Mouse (Mus musculus) neural tube, embryonic 13.5 days (tissue): Measurements from ENCODE around the gene St3gal4. TPM values are rescaled to one million over a fixed set of nuclear protein-coding genes. Genes with fewer than 3 reads are reported as not detected.
A peak's percentile ranks its signal among the peaks of the same experiment; 100 is the strongest.

ENCODE experiments used
- ATAC-seq: fragments of 200-750 bp; cut with Nextera tagmentation; 2 replicates; pipeline ENCODE4 v1.8.0; 2017; ENCODE audit warnings: low read depth, mild to moderate bottlenecking, moderate TSS enrichment, moderate library complexity
- H3K27ac ChIP-seq: fragments of 300-500 bp; sonication (generic); replicated peaks from 2 replicates; pipeline ENCODE4 v1.5.1; 2015; ENCODE audit warnings: moderate library complexity, mild to moderate bottlenecking, inconsistent platforms
- H3K27me3 ChIP-seq: fragments of 300-500 bp; sonication (generic); 2 replicates; pipeline ENCODE4 v1.6.1; 2015; ENCODE audit warnings: mild to moderate bottlenecking, inconsistent platforms
- H3K36me3 ChIP-seq: fragments of 300-500 bp; sonication (generic); 2 replicates; pipeline ENCODE4 v1.6.1; 2015; ENCODE audit warnings: mild to moderate bottlenecking, inconsistent platforms
- H3K4me1 ChIP-seq: fragments of 300-500 bp; sonication (generic); replicated peaks from 2 replicates; pipeline ENCODE4 v1.6.1; 2015; ENCODE audit warnings: inconsistent platforms
- H3K4me2 ChIP-seq: fragments of 300-500 bp; sonication (generic); 2 replicates; pipeline ENCODE4 v1.6.1; 2015; ENCODE audit warnings: inconsistent platforms, mild to moderate bottlenecking, moderate library complexity
- H3K4me3 ChIP-seq: fragments of 300-500 bp; sonication (generic); 2 replicates; pipeline ENCODE4 v1.5.1; 2015; ENCODE audit warnings: mild to moderate bottlenecking, inconsistent platforms
- H3K9ac ChIP-seq: fragments of 300-500 bp; sonication (generic); 2 replicates; pipeline ENCODE4 v1.6.1; 2015; ENCODE audit warnings: moderate library complexity, mild to moderate bottlenecking, inconsistent platforms
- H3K9me3 ChIP-seq: fragments of 300-500 bp; sonication (generic); 2 replicates; pipeline ENCODE4 v1.6.1; 2016; ENCODE audit warnings: inconsistent platforms
- WGBS: fragments of 180-500 bp; shearing (Covaris S2); methylation state at CpG from one replicate; pipeline ENCODE4 v1.1.7; 2015; 5-methylcytosine and 5-hydroxymethylcytosine counted together
- polyA plus RNA-seq: library from polyadenylated mRNA; unstranded; fragments of >200 nt; fragmentation: Nextera tagmentation; extraction: Ambion mirVana; gene quantifications from 2 replicates; pipeline ENCODE4 v1.2.1, GENCODE M21; 2015

The St3gal4 gene
- polyA plus RNA-seq, 1 experiment from 2014 or later: 7.6 TPM

- no peaks in the 10 kb centered on the region for H3K9me3 ChIP-seq
- H3K36me3 ChIP-seq: no peaks in the 10 kb centered on the region
- ATAC-seq: no peak
- H3K4me3 ChIP-seq: no peak overlapping the region
- H3K4me1 ChIP-seq: peaks cover 34% of the 10 kb centered on the region
- H3K9ac ChIP-seq: 0 out of 2 replicates have a peak overlapping the region, but pooled peaks have one; percentile 12
- H3K27ac ChIP-seq: no peak overlapping the region
- WGBS: 16% methylated on average over 19 of the region's 19 CpGs
- peak overlapping the region; percentile 36 for H3K4me2 ChIP-seq
- no peaks in the 10 kb centered on the region for H3K27me3 ChIP-seq
These were observed 7.0 kb downstream of the St3gal4 start for GRCm38 (mm10) chr9:35111941-35112595.

DNA sequence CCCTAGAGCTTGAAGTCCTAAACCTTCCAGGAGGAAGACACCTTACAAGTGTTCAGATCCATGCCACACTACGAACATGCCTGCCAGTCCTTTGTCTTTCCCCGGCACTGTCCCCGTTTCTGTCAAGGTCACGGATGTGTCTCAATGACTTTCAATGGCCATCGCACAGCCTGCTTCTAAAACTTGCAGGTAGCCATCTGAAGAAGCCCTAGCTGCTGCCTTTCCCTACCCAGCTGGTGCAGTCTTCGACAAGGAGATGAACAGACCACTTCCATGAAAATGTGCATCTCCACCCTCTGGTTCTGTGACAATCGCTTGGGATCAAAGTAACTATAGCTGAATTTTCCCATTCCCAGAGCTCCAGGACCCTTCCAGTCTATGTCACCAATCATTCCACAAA, 7.6 kb downstream of the St3gal4 start:
- no peak overlapping the region for H3K9ac ChIP-seq
- H3K4me3 ChIP-seq: no peak overlapping the region
- no peak for ATAC-seq
- no peaks in the 10 kb centered on the region for H3K9me3 ChIP-seq
- H3K4me1 ChIP-seq: peaks cover 33% of the 10 kb centered on the region
- no peaks in the 10 kb centered on the region for H3K36me3 ChIP-seq
- H3K27me3 ChIP-seq: no peaks in the 10 kb centered on the region
- no peak overlapping the region for H3K27ac ChIP-seq
- 76% methylated on average over 7 of the region's 7 CpGs for WGBS
- H3K4me2 ChIP-seq: peak overlapping the region; percentile 36

GRCm38 (mm10) chr9:35110567-35110966, 8.5 kb downstream of the St3gal4 start:
- ATAC-seq: no peak
- H3K27ac ChIP-seq: no peak overlapping the region
- 79% methylated on average over 4 of the region's 4 CpGs for WGBS
- H3K27me3 ChIP-seq: no peaks in the 10 kb centered on the region
- H3K4me2 ChIP-seq: no peak overlapping the region
- peaks cover 31% of the 10 kb centered on the region for H3K4me1 ChIP-seq
- H3K9me3 ChIP-seq: no peaks in the 10 kb centered on the region
- no peaks in the 10 kb centered on the region for H3K36me3 ChIP-seq
- no peak overlapping the region for H3K9ac ChIP-seq
- no peak overlapping the region for H3K4me3 ChIP-seq

- ATAC-seq: no peak
- no peak overlapping the region for H3K9ac ChIP-seq
These were observed 9.0 kb downstream of the St3gal4 start for GRCm38 (mm10) chr9:35110051-35110450.

DNA sequence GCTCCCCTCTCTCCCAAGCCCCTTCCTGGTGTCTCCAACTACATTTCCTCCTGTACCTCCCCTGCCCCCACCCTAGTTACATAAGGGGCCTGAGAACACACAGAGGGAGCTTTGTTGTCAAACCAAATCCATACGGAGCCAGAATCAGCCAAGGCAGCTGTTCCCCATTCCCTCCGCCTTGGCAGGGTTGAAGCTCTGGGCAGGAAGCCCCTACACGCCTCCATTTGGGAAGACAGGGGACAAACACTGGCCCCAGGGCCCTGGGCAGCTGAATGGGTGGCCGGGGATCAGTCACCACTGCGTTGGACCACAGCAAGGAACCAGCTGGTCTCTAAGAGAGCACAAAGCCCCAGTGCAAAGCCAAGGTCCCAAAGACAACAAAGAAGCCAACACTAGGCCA, 10.2 kb downstream of the St3gal4 start:
- Histone ChIP-seq H3K9ac (no peak overlapping the region), H3K27me3 (no peaks in the 10 kb centered on the region), H3K36me3 (no peaks in the 10 kb centered on the region), H3K4me1 (peaks cover 27% of the 10 kb centered on the region), H3K9me3 (no peaks in the 10 kb centered on the region), H3K4me3 (no peak overlapping the region), H3K4me2 (no peak overlapping the region), H3K27ac (no peak overlapping the region)
- ATAC-seq: 0 out of 2 replicates have a peak, but pooled peaks have one; percentile 3
- WGBS: 61% methylated on average over 5 of the region's 5 CpGs

More at GRCm38 (mm10) chr9:35110051-35110450, 9.0 kb downstream of the St3gal4 start:
- no peak overlapping the region for H3K4me2 ChIP-seq
- WGBS: 92% methylated on average over 5 of the region's 5 CpGs
- H3K27me3 ChIP-seq: no peaks in the 10 kb centered on the region
- no peak overlapping the region for H3K27ac ChIP-seq
- no peak overlapping the region for H3K4me3 ChIP-seq
- peaks cover 27% of the 10 kb centered on the region for H3K4me1 ChIP-seq
- H3K9me3 ChIP-seq: no peaks in the 10 kb centered on the region
- H3K36me3 ChIP-seq: no peaks in the 10 kb centered on the region

DNA sequence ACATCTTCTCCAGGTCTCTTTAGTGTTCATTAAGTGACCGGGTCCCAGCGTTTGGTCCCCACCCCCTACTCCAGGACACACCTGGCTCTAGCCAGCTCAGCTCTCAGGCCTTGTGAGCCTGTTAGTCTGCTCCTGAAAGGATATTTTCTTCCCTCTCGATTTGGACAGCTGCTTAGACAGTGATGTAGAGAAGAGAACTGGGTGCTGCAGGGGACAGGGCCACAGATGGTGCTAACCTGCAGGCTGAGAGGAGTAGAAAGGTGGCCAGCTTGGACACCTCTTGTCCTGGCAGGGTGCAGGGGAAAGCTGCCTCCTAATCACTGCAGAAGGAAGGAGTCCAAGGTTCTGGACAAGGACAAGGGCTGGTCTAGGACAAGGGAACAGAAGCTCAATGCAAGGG, 11.0 kb downstream of the St3gal4 start:
- Histone ChIP-seq H3K4me1 (peaks cover 27% of the 10 kb centered on the region), H3K36me3 (no peaks in the 10 kb centered on the region), H3K4me2 (no peak overlapping the region), H3K9ac (no peak overlapping the region), H3K4me3 (no peak overlapping the region), H3K9me3 (no peaks in the 10 kb centered on the region), H3K27ac (no peak overlapping the region), H3K27me3 (no peaks in the 10 kb centered on the region)
- no peak for ATAC-seq
- 80% methylated on average over 3 of the region's 3 CpGs for WGBS

DNA sequence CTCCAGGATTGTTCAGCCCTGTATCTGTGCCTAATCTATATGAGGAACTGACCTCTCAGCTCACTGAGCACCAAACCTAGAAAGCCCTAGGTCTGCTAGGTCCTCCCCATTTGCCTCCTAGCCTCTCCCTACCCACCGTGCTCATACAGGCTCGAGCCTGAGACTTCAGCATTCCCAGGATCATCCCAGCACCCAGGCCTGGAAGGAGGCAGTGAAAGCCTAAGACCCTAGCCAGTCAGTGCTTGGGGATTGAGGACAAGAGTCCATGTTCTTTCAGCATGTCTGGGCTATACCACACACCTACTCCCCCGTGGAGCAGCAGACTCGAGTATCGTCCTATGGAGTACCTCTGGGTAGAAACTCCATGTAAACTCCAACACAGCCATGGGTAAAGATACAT, 11.7 kb downstream of the St3gal4 start:
- H3K9ac ChIP-seq: no peak overlapping the region
- peaks cover 26% of the 10 kb centered on the region for H3K4me1 ChIP-seq
- no peaks in the 10 kb centered on the region for H3K9me3 ChIP-seq
- H3K27ac ChIP-seq: no peak overlapping the region
- H3K36me3 ChIP-seq: no peaks in the 10 kb centered on the region
- no peak overlapping the region for H3K4me2 ChIP-seq
- H3K4me3 ChIP-seq: no peak overlapping the region
- no peaks in the 10 kb centered on the region for H3K27me3 ChIP-seq
- 89% methylated on average over 5 of the region's 5 CpGs for WGBS
- ATAC-seq: no peak

DNA sequence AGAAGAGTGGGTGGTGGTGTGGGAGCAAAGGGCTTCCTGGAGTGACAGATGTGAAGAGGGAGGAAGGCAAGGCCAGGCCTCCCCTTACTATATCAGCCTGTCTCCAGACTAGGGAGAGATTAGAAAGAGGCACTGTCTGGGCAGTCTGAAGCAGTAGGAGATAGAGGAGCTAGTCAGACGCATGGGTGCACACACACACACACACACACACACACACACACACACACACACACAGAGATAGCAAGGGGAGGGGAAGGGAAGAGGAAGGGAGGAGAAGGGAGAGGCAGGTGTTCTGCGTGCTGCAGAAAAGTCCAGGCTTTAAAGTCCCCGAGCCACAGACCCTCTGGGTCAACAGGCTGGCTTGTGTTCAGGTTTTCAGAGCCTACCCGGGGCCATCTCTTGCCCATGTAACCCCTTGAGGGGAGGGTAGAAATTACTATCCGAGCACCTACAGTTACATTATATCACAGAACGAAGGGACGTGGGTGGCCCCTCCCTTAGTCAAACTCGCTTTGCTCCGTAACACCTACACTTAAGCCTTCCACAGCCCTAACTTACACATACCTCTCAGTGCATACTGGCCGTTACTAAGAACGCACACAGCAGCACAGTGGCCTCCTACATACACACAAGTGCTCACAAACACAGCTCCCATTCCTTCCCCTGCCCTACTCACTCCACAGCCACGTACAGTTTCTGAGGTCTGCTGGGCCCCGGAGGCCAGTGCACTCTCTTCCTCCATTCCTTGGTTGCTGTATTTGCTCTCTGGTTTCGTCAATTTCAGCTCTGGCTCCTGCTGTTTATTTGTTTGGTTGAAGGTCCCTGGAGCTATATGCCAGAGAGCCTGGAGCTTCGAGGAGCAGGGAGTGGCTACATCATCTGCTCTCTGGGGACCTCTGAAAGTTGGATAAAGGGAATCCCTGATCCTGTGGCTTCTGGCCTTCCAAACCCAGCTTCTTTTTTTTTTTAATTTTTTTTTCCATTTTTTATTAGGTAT, 12.9 kb downstream of the St3gal4 start:
- Histone ChIP-seq H3K4me3 (no peak overlapping the region), H3K36me3 (no peaks in the 10 kb centered on the region), H3K27ac (no peak overlapping the region), H3K9me3 (no peaks in the 10 kb centered on the region), H3K9ac (no peak overlapping the region), H3K4me1 (peaks cover 18% of the 10 kb centered on the region), H3K27me3 (no peaks in the 10 kb centered on the region), H3K4me2 (no peak overlapping the region)
- no peak for ATAC-seq
- WGBS: 69% methylated on average over 15 of the region's 15 CpGs

DNA sequence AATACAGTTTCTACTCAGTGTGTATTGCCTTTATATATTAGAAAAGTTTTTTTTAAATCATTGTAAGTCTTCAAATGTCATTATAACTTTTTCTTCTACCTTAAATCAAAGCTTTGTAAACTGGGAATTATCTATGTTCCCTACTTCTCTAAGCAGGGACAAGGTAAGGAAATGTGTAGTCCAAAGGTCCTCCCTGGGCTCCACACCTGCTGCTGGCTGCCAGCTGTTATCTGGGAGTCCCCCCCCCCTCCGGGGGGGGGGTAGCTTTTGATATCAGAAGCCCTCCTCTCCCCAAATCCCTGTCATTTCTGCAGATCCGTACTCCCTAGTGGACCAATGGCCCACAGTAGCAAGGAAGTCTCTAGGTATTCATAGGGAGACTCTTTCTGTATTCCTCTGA, 13.6 kb downstream of the St3gal4 start:
- H3K27me3 ChIP-seq: no peaks in the 10 kb centered on the region
- no peak for ATAC-seq
- no peaks in the 10 kb centered on the region for H3K36me3 ChIP-seq
- no peak overlapping the region for H3K9ac ChIP-seq
- peaks cover 18% of the 10 kb centered on the region for H3K4me1 ChIP-seq
- WGBS: 74% methylated on average over 2 of the region's 2 CpGs
- H3K27ac ChIP-seq: no peak overlapping the region
- no peaks in the 10 kb centered on the region for H3K9me3 ChIP-seq
- no peak overlapping the region for H3K4me2 ChIP-seq
- H3K4me3 ChIP-seq: no peak overlapping the region

DNA sequence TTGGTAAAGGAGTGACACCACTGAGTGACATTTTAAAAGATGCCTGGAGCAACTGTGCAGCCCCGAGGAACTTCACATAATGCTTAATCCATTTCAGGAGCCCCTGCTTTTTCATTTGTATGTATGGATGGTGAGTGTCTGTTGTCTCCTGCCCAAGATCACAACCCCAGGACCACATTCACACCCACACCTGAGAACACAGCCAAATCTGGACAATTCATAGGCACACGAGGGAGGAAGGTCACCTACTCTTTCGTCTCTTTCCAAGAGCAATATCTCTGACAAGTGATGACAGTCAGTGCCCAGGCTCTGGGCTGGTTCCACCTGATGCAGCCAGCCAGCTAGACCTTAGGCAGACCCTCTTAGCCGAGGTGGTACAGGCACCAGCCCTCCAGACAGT, 14.4 kb downstream of the St3gal4 start:
- 86% methylated on average over 4 of the region's 4 CpGs for WGBS
- H3K4me1 ChIP-seq: peaks cover 17% of the 10 kb centered on the region
- ATAC-seq: no peak
- H3K9ac ChIP-seq: no peak overlapping the region
- H3K9me3 ChIP-seq: no peaks in the 10 kb centered on the region
- H3K27ac ChIP-seq: no peak overlapping the region
- H3K4me3 ChIP-seq: no peak overlapping the region
- no peak overlapping the region for H3K4me2 ChIP-seq
- H3K27me3 ChIP-seq: no peaks in the 10 kb centered on the region
- H3K36me3 ChIP-seq: no peaks in the 10 kb centered on the region

- Histone ChIP-seq H3K4me3 (no peak overlapping the region), H3K9ac (no peak overlapping the region), H3K36me3 (no peaks in the 10 kb centered on the region), H3K4me1 (no peaks in the 10 kb centered on the region), H3K9me3 (no peaks in the 10 kb centered on the region), H3K27me3 (no peaks in the 10 kb centered on the region), H3K4me2 (no peak overlapping the region), H3K27ac (no peak overlapping the region)
- WGBS: 86% methylated on average over 4 of the region's 4 CpGs
- ATAC-seq: no peak
These were observed 20.3 kb downstream of the St3gal4 start for GRCm38 (mm10) chr9:35098762-35099161.

DNA sequence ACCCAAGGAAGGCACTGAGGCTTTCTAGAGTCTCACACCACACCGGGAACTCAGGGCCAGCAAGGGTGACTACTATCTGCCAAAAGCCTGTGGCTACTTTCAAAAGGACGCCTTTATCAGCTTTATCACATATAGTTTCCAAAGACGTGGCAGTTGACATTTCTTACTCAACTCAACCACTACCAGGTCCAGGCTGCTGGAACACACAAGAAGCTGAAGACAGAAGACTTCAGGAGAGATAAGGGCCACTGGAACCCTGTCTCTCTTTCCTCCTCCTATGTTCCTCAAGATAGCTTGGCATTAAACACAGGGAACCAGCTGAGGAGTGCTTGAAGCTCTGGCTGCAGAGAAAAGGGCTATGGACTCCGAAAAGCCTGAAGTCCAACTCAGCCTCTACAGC, 21.2 kb downstream of the St3gal4 start:
- no peak overlapping the region for H3K4me3 ChIP-seq
- no peak overlapping the region for H3K9ac ChIP-seq
- H3K36me3 ChIP-seq: no peaks in the 10 kb centered on the region
- WGBS: 92% methylated on average over 4 of the region's 4 CpGs
- no peaks in the 10 kb centered on the region for H3K4me1 ChIP-seq
- no peak overlapping the region for H3K4me2 ChIP-seq
- H3K27ac ChIP-seq: no peak overlapping the region
- H3K27me3 ChIP-seq: no peaks in the 10 kb centered on the region
- no peaks in the 10 kb centered on the region for H3K9me3 ChIP-seq
- ATAC-seq: no peak
